Mouse (Mus musculus) left cerebral cortex, postnatal 36 days (tissue): ENCODE results near the gene Ganc. TPM values are rescaled to one million over a fixed set of nuclear protein-coding genes. Genes with fewer than 3 reads are reported as not detected.

Source experiments
- DNase-seq, 2 experiments: peaks; one replicate each; pipeline ENCODE4 v3.0.0; 2021 to 2022; ENCODE audit warnings: low spot score in 2 of 2, mixed read lengths in 1 of 2
- intact Hi-C: fragments of 180-260 bp; cut with DNase I; formaldehyde crosslinking; loops from one replicate; pipeline ENCODE4 v1.15.1; 2025
- total RNA-seq, 2 experiments: library from RNA; stranded (reverse); gene quantifications; 2 replicates each; pipeline ENCODE4 v1.2.3; 2021

Ganc gene
- 10 to 100 TPM; 14.2 to 15.0 TPM for total RNA-seq

GRCm38 (mm10) chr2:120403653-120403985, at the start of gene Ganc:
Gene Ganc, plus strand, starts transcription at chr2:120403896.
- no peak for DNase-seq
- intact Hi-C loops = loop anchor here (10.0 kb wide), 1 partner anchor 1621 kb away; the partner anchor contains the start of gene Eif3j1

- intact Hi-C loops = no loop called here
- no peak for DNase-seq
Measured at GRCm38 (mm10) chr2:120360425-120360824, 43.3 kb upstream of the Ganc start.

GRCm38 (mm10) chr2:120366501-120366900, 37.2 kb upstream of the Ganc start:
- intact Hi-C loops = no loop called here
- no peak for DNase-seq

- no peak for DNase-seq
- intact Hi-C loops = no loop called here
Measured at GRCm38 (mm10) chr2:120367416-120368207, 36.1 kb upstream of the Ganc start.

GRCm38 (mm10) chr2:120373858-120374257, 29.8 kb upstream of the Ganc start:
- DNase-seq = no peak
- intact Hi-C loops = no loop called here

GRCm38 (mm10) chr2:120386264-120386663, 17.4 kb upstream of the Ganc start:
- intact Hi-C loops = no loop called here
- no peak for DNase-seq

GRCm38 (mm10) chr2:120387291-120387690, 16.4 kb upstream of the Ganc start:
- no peak for DNase-seq
- intact Hi-C loops = no loop called here

- intact Hi-C loops = no loop called here
- no peak for DNase-seq
Measured at GRCm38 (mm10) chr2:120389376-120389775, 14.3 kb upstream of the Ganc start.

GRCm38 (mm10) chr2:120390934-120391333, 12.8 kb upstream of the Ganc start:
- intact Hi-C loops = no loop called here
- no peak for DNase-seq

- DNase-seq = no peak
- intact Hi-C loops = no loop called here
Measured at GRCm38 (mm10) chr2:120392406-120392805, 11.3 kb upstream of the Ganc start.

GRCm38 (mm10) chr2:120397951-120398350, 5.7 kb upstream of the Ganc start:
- intact Hi-C loops = no loop called here

GRCm38 (mm10) chr2:120402813-120403212, 883 bp upstream of the Ganc start:
- intact Hi-C loops = loop anchor here (10.0 kb wide), 1 partner anchor 1622 kb away; the partner anchor contains the start of gene Eif3j1
- no peak for DNase-seq

More at GRCm38 (mm10) chr2:120397951-120398350, 5.7 kb upstream of the Ganc start:
- no peak for DNase-seq

GRCm38 (mm10) chr2:120403986-120404822, 508 bp downstream of the Ganc start, which contains the start of gene Tmem87a:
Gene Tmem87a, minus strand, starts transcription at chr2:120404113.
- intact Hi-C loops = loop anchor here (10.0 kb wide), 1 partner anchor 1621 kb away; the partner anchor contains the start of gene Eif3j1
- DNase-seq = peak; percentile 97 to 98

GRCm38 (mm10) chr2:120404823-120405765, 1.4 kb downstream of the Ganc start:
- intact Hi-C loops = loop anchor here (10.0 kb wide), 1 partner anchor 1620 kb away; the partner anchor contains the start of gene Eif3j1
- DNase-seq = no peak

GRCm38 (mm10) chr2:120411096-120411628, 7.5 kb downstream of the Ganc start:
- intact Hi-C loops = no loop called here
- no peak for DNase-seq

- no peak for DNase-seq
- intact Hi-C loops = no loop called here
Measured at GRCm38 (mm10) chr2:120414113-120414512, 10.4 kb downstream of the Ganc start.

- intact Hi-C loops = no loop called here
- peak; percentile 12 to 33 for DNase-seq
Measured at GRCm38 (mm10) chr2:120414738-120415414, 11.2 kb downstream of the Ganc start.

- DNase-seq = no peak
- intact Hi-C loops = no loop called here
Measured at GRCm38 (mm10) chr2:120424386-120424785, 20.7 kb downstream of the Ganc start.

GRCm38 (mm10) chr2:120444486-120444885, 40.8 kb downstream of the Ganc start:
- intact Hi-C loops = no loop called here
- DNase-seq = no peak
